Mouse (Mus musculus): ENCODE data around the gene Tmem201. TPM values are rescaled to one million over a fixed set of nuclear protein-coding genes. Genes with fewer than 3 reads are reported as not detected.

Gene Tmem201
- 37.9 and 38.4 TPM in 2 replicates for polyA plus RNA-seq (2016; fragmentation: Nextera tagmentation; extraction: Ambion mirVana)

GRCm38 (mm10) chr4:149737383-149738324 is at the start of gene Tmem201:
Gene Tmem201 (minus strand): TSS chr4:149738044.
- no peaks in the 10 kb centered on the region for H3K9me3 ChIP-seq
- peak within 1 kb of the TSS; percentile 89 for H3K9ac ChIP-seq (replicated peaks)
- ATAC-seq (ENCODE audit: insufficient number of reproducible peaks, insufficient read depth, low FRiP score, low TSS enrichment, low read depth) = peak; percentile 83
- peak within 1 kb of the TSS; percentile 97 for H3K4me2 ChIP-seq
- WGBS = under 1% methylated on average over 96 of the region's 97 CpGs
- H3K27me3 ChIP-seq = no peaks in the 10 kb centered on the region
- H3K4me1 ChIP-seq (replicated peaks) = peaks cover 45% of the 10 kb centered on the region
- H3K4me3 ChIP-seq (replicated peaks) = peak within 1 kb of the TSS; percentile 91
- peak within 1 kb of the TSS; percentile 89 for H3K27ac ChIP-seq
- H3K36me3 ChIP-seq = peaks cover 14% of the 10 kb centered on the region

- no peak overlapping the region for H3K4me2 ChIP-seq
- no peak overlapping the region for H3K9ac ChIP-seq (replicated peaks)
- WGBS = 87% methylated on average over 5 of the region's 5 CpGs
- H3K4me1 ChIP-seq (replicated peaks) = no peaks in the 10 kb centered on the region; the same call in 1 of the 2 replicates
- no peak for ATAC-seq (ENCODE audit: insufficient number of reproducible peaks, insufficient read depth, low FRiP score, low TSS enrichment, low read depth)
- no peaks in the 10 kb centered on the region for H3K36me3 ChIP-seq
- 0 out of 2 replicates have a peak, but pooled peaks cover 4% of the 10 kb centered on the region for H3K9me3 ChIP-seq
- H3K27me3 ChIP-seq = no peaks in the 10 kb centered on the region
- H3K4me3 ChIP-seq (replicated peaks) = no peak overlapping the region
- H3K27ac ChIP-seq = no peak overlapping the region
These were observed 47.1 kb upstream of the Tmem201 start for GRCm38 (mm10) chr4:149784901-149785300.

- H3K27me3 ChIP-seq = no peaks in the 10 kb centered on the region
- H3K4me2 ChIP-seq = no peak overlapping the region
- H3K9me3 ChIP-seq = 0 out of 2 replicates have a peak, but pooled peaks cover 4% of the 10 kb centered on the region
- no peaks in the 10 kb centered on the region for H3K36me3 ChIP-seq
- 0 out of 2 replicates have a peak, but pooled peaks cover 3% of the 10 kb centered on the region for H3K4me1 ChIP-seq (replicated peaks)
- 78% methylated on average over 9 of the region's 9 CpGs for WGBS
- ATAC-seq (ENCODE audit: insufficient number of reproducible peaks, insufficient read depth, low FRiP score, low TSS enrichment, low read depth) = no peak
- no peak overlapping the region for H3K4me3 ChIP-seq (replicated peaks)
- no peak overlapping the region for H3K9ac ChIP-seq (replicated peaks)
- no peak overlapping the region for H3K27ac ChIP-seq
These were observed 46.5 kb upstream of the Tmem201 start for GRCm38 (mm10) chr4:149784371-149784770.

GRCm38 (mm10) chr4:149782975-149783374 is 45.1 kb upstream of the Tmem201 start:
- Histone ChIP-seq H3K4me1 (replicated peaks) (0 out of 2 replicates have a peak, but pooled peaks cover 4% of the 10 kb centered on the region), H3K4me2 (no peak overlapping the region), H3K27me3 (no peaks in the 10 kb centered on the region), H3K27ac (peak overlapping the region; percentile 2; the same call in 1 of the 2 replicates), H3K36me3 (no peaks in the 10 kb centered on the region), H3K4me3 (replicated peaks) (no peak overlapping the region), H3K9me3 (0 out of 2 replicates have a peak, but pooled peaks cover 4% of the 10 kb centered on the region), H3K9ac (replicated peaks) (no peak overlapping the region)
- ATAC-seq (ENCODE audit: insufficient number of reproducible peaks, insufficient read depth, low FRiP score, low TSS enrichment, low read depth) = no peak
- WGBS = 70% methylated on average over 8 of the region's 8 CpGs

- 0 out of 2 replicates have a peak, but pooled peaks cover 4% of the 10 kb centered on the region for H3K4me1 ChIP-seq (replicated peaks)
- no peaks in the 10 kb centered on the region for H3K36me3 ChIP-seq
- no peak overlapping the region for H3K4me2 ChIP-seq
- no peak overlapping the region for H3K27ac ChIP-seq
- ATAC-seq (ENCODE audit: insufficient number of reproducible peaks, insufficient read depth, low FRiP score, low TSS enrichment, low read depth) = no peak
- H3K4me3 ChIP-seq (replicated peaks) = no peak overlapping the region
- no peak overlapping the region for H3K9ac ChIP-seq (replicated peaks)
- 81% methylated on average over 13 of the region's 13 CpGs for WGBS
- peaks cover 7% of the 10 kb centered on the region; the same call in 1 of the 2 replicates for H3K27me3 ChIP-seq
- 0 out of 2 replicates have a peak, but pooled peaks cover 4% of the 10 kb centered on the region for H3K9me3 ChIP-seq
These were observed 42.9 kb upstream of the Tmem201 start for GRCm38 (mm10) chr4:149780565-149781356.

GRCm38 (mm10) chr4:149779966-149780365 is 42.1 kb upstream of the Tmem201 start:
- ATAC-seq (ENCODE audit: insufficient number of reproducible peaks, insufficient read depth, low FRiP score, low TSS enrichment, low read depth) = no peak

GRCm38 (mm10) chr4:149777126-149777525 is 39.3 kb upstream of the Tmem201 start:
- Histone ChIP-seq H3K9me3 (0 out of 2 replicates have a peak, but pooled peaks cover 4% of the 10 kb centered on the region), H3K4me1 (replicated peaks) (peaks cover 17% of the 10 kb centered on the region), H3K36me3 (no peaks in the 10 kb centered on the region), H3K27ac (no peak overlapping the region), H3K4me3 (replicated peaks) (no peak overlapping the region), H3K4me2 (no peak overlapping the region), H3K9ac (replicated peaks) (no peak overlapping the region), H3K27me3 (peaks cover 7% of the 10 kb centered on the region; the same call in 1 of the 2 replicates)
- WGBS = 82% methylated on average over 9 of the region's 9 CpGs
- ATAC-seq (ENCODE audit: insufficient number of reproducible peaks, insufficient read depth, low FRiP score, low TSS enrichment, low read depth) = no peak

More at GRCm38 (mm10) chr4:149779966-149780365, 42.1 kb upstream of the Tmem201 start:
- Histone ChIP-seq H3K4me3 (replicated peaks) (no peak overlapping the region), H3K27ac (no peak overlapping the region), H3K27me3 (peaks cover 7% of the 10 kb centered on the region; the same call in 1 of the 2 replicates), H3K9me3 (0 out of 2 replicates have a peak, but pooled peaks cover 4% of the 10 kb centered on the region), H3K9ac (replicated peaks) (no peak overlapping the region), H3K4me1 (replicated peaks) (0 out of 2 replicates have a peak, but pooled peaks cover 4% of the 10 kb centered on the region), H3K36me3 (no peaks in the 10 kb centered on the region), H3K4me2 (no peak overlapping the region)
- WGBS = 84% methylated on average over 9 of the region's 9 CpGs

GRCm38 (mm10) chr4:149775760-149776362 is 38.0 kb upstream of the Tmem201 start:
- WGBS = 47% methylated on average over 8 of the region's 8 CpGs
- H3K4me2 ChIP-seq = no peak overlapping the region
- no peaks in the 10 kb centered on the region for H3K36me3 ChIP-seq
- ATAC-seq (ENCODE audit: insufficient number of reproducible peaks, insufficient read depth, low FRiP score, low TSS enrichment, low read depth) = no peak
- peaks cover 7% of the 10 kb centered on the region; the same call in 1 of the 2 replicates for H3K27me3 ChIP-seq
- H3K9me3 ChIP-seq = no peaks in the 10 kb centered on the region
- H3K4me3 ChIP-seq (replicated peaks) = no peak overlapping the region
- H3K9ac ChIP-seq (replicated peaks) = no peak overlapping the region
- no peak overlapping the region for H3K27ac ChIP-seq
- H3K4me1 ChIP-seq (replicated peaks) = peaks cover 19% of the 10 kb centered on the region

GRCm38 (mm10) chr4:149775330-149775729 is 37.5 kb upstream of the Tmem201 start:
- no peak overlapping the region for H3K9ac ChIP-seq (replicated peaks)
- peaks cover 7% of the 10 kb centered on the region; the same call in 1 of the 2 replicates for H3K27me3 ChIP-seq
- no peak overlapping the region for H3K4me2 ChIP-seq
- peaks cover 19% of the 10 kb centered on the region for H3K4me1 ChIP-seq (replicated peaks)
- H3K9me3 ChIP-seq = no peaks in the 10 kb centered on the region
- no peak overlapping the region for H3K4me3 ChIP-seq (replicated peaks)
- H3K36me3 ChIP-seq = no peaks in the 10 kb centered on the region
- no peak overlapping the region for H3K27ac ChIP-seq
- WGBS = 75% methylated on average over 7 of the region's 7 CpGs
- no peak for ATAC-seq (ENCODE audit: insufficient number of reproducible peaks, insufficient read depth, low FRiP score, low TSS enrichment, low read depth)

GRCm38 (mm10) chr4:149774094-149774470 is 36.2 kb upstream of the Tmem201 start, which contains the start of gene Slc25a33:
Gene Slc25a33 (minus strand): TSS chr4:149774277.
- ATAC-seq (ENCODE audit: insufficient number of reproducible peaks, insufficient read depth, low FRiP score, low TSS enrichment, low read depth) = peak; percentile 94
- Histone ChIP-seq H3K9me3 (no peaks in the 10 kb centered on the region), H3K9ac (replicated peaks) (peak within 1 kb of the TSS; percentile 83), H3K27ac (peak within 1 kb of the TSS; percentile 83), H3K27me3 (peaks cover 7% of the 10 kb centered on the region; the same call in 1 of the 2 replicates), H3K4me3 (replicated peaks) (peak within 1 kb of the TSS; percentile 82), H3K4me1 (replicated peaks) (peaks cover 14% of the 10 kb centered on the region), H3K4me2 (peak within 1 kb of the TSS; percentile 98), H3K36me3 (0 out of 2 replicates have a peak, but pooled peaks cover 4% of the 10 kb centered on the region)
- under 1% methylated on average over 51 of the region's 51 CpGs for WGBS

Data from limb, embryonic 12.5 days (tissue).